1 mouse cellular context compared by ENCODE assay signal in genomic region chr1:38860207-38860606, GRCm38 (mm10).
TF ChIP-seq lines count a peak whose summit lies in the region.

No protein-coding gene starts in this region.

TF ChIP-seq in MEL, 35 proteins besides CTCF, POLR2A, EP300 and RAD21:
- TF ChIP-seq BHLHE40 (IDR thresholded peaks at IDR 0.05; ENCODE audit: borderline replicate concordance, low read depth, low read length) (no peak), CHD2 (IDR thresholded peaks at IDR 0.05; ENCODE audit: low read length) (no peak), UBTF (IDR thresholded peaks at IDR 0.05; ENCODE audit: borderline replicate concordance, insufficient read depth, low read depth, low read length) (no peak), MAFK (IDR thresholded peaks at IDR 0.05; ENCODE audit: borderline replicate concordance, low read depth, low read length) (peak; percentile 95), MYB (IDR thresholded peaks at IDR 0.05; ENCODE audit: low read depth, low read length) (no peak)
